Mouse (Mus musculus) myocyte (in vitro differentiated cells): ENCODE measurements around the gene Bmpr2.

Source experiments
- MAX ChIP-seq: IDR thresholded peaks from one replicate; pipeline ENCODE4 v1.6.1; 2011; ENCODE audit warnings: low read depth, mild to moderate bottlenecking, control low read depth
- MYOG ChIP-seq, 3 experiments: IDR thresholded peaks; one replicate each; pipeline ENCODE4 v1.6.1; 2011; ENCODE audit warnings: control low read depth in 2 of 3, low read depth in 2 of 3, mild to moderate bottlenecking in 2 of 3; ENCODE audit not compliant: insufficient read length in 2 of 3, control insufficient read depth in 1 of 3, insufficient read depth in 1 of 3
- TCF3 ChIP-seq: IDR thresholded peaks from one replicate; pipeline ENCODE4 v1.6.1; 2011; ENCODE audit warnings: low read depth, control low read depth; ENCODE audit not compliant: insufficient read length
- USF1 ChIP-seq: IDR thresholded peaks from one replicate; pipeline ENCODE4 v1.6.1; 2011; ENCODE audit warnings: low read depth, mild to moderate bottlenecking, control low read depth, moderate library complexity

DNA sequence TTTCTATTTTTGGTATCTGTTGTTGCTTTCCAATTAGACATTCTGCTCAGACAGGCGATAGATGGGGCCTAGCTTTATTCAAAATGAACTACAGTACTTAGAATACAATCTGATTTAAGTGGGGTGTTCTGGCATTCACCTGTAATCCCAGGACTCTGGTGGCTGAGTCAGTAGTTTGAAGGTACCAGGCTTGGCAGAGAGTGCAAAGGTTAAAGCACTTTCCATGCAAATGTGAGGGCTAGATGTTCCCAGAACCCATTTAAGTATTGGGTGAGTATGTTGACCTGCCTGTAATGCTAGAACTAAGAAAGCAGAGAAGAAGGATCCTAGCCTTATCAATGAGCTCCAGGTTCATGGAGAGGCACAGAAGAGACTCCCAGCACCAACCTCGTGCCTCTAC is 142.7 kb downstream of the Bmpr2 start:
- TF ChIP-seq TCF3 (no peak), MAX (no peak), MYOG (IDR thresholded peaks at IDR 0.05; ENCODE audit: control insufficient read depth in 1 of 3, insufficient read depth in 1 of 3, insufficient read length in 2 of 3, low read depth in 2 of 3) (no peak), USF1 (no peak)
